Mouse (Mus musculus): ENCODE measurements around the gene Apex1. TPM values are rescaled to one million over a fixed set of nuclear protein-coding genes. Genes with fewer than 3 reads are reported as not detected.
A peak's percentile ranks its signal among the peaks of the same experiment; 100 is the strongest.
"Not testable (repeated sequence)": the region's sequence is repeated elsewhere in the genome, so short reads cannot be mapped to it uniquely, and the experiment has no call there.

Apex1 gene
- polyA plus RNA-seq, 1 experiment, result 31.0 TPM

DNA sequence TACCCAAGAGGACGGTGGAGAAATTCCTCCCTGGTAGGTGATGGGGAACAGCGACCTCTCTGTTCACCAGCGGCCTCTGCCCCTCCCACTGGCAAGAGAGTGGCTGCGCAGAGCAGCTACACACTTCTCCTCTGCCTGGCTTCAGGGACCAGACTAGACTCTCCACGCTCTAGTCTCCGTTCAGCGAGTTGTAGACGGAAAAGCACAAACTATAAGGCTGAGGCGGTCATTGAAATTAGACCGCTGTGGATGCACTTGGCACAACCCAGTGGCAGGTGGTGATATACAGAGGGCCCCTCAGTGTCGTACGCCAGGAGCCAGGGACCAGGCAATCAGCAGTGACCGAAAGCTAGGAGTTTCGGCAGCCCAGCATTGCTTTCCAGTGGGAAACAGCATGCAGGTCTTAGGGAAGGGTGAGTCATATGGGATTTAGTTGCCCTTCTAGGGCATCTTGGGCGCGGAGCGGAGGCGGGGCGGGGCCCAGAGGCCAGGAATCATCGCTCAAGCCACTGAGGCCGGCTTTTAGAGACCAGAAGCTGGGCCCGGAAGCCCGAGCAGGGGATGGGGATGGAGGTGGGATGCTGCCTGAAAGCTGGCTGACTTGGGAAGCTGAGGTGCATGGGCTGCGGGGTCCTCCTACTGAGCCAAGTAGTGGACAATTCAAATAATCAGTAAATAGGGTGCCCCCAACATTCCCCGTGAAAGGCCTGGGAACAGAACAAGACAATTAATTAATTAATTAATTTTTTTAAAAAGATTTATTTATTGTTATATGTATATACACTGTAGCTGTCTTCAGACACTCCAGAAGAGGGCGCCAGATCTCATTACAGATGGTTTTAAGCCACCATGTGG, 20.6 kb upstream of the Apex1 start:
- Histone ChIP-seq H3K4me3 (ENCODE audit: insufficient read depth, low read depth, low read length) (peak overlapping the region; percentile 35), H3K27ac (replicated peaks; ENCODE audit: low read depth, low read length) (no peak overlapping the region), H3K4me1 (ENCODE audit: control insufficient read depth, insufficient read depth, insufficient read length, low read length) (no peaks in the 10 kb centered on the region)

DNA sequence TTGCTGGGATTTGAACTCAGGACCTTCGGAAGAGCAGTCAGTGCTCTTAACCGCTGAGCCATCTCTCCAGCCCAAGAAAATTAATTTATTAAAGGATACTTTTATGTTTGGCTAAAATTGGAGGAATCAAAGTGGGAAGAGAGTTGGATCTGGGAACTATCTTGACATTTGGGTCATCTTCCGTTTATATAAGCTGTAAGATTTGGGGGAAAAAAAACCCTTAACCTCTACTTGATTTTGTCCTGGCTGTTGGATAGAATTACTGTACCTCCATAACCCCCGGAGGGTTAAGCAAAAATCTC, 20.0 kb upstream of the Apex1 start:
- Histone ChIP-seq H3K4me1 (ENCODE audit: control insufficient read depth, insufficient read depth, insufficient read length, low read length) (no peaks in the 10 kb centered on the region), H3K4me3 (ENCODE audit: insufficient read depth, low read depth, low read length) (no peak overlapping the region), H3K27ac (replicated peaks; ENCODE audit: low read depth, low read length) (no peak overlapping the region)

DNA sequence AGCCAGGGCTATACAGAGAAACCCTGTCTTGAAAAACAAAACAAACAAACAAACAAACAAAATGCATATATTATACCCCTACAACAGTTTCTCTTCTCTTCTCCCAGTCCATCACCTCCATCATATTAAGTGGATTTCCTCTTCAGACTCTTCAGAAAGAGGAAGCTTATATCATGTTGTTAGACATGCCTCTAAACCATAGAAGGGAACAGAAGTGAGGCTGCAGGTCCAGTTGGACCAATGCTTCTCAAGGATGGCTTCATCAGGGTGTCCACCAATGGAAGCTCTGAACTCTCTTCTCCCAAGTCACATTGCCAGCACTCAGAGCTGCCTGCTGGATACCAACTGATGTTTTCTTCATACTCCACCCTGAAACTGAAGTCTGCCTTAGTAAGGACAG, 19.4 kb upstream of the Apex1 start:
- not testable (repeated sequence) for H3K27ac ChIP-seq (replicated peaks; ENCODE audit: low read depth, low read length); H3K4me1 ChIP-seq (ENCODE audit: control insufficient read depth, insufficient read depth, insufficient read length, low read length); H3K4me3 ChIP-seq (ENCODE audit: insufficient read depth, low read depth, low read length)

DNA sequence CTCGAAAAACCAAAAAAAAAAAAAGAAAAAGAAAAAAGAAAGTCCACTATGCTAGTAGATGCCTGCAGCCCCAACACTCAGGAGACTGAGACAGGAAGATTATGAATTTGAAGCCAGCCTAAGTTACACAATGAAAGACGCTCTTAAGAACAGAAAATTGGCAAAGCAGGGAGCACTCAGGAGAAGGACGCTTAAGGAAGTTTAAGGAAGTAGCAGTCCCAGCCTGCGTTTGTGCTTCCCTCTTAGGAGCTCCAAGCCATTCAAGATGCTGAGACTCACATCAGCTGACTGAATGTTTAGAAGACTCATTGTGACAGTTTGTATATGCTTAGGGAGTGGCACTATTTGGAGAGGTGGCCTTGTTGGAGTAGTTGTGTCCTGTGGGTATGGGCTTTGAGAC, 16.6 kb upstream of the Apex1 start:
- H3K4me3 ChIP-seq (ENCODE audit: insufficient read depth, low read depth, low read length), result no peak overlapping the region
- H3K4me1 ChIP-seq (ENCODE audit: control insufficient read depth, insufficient read depth, insufficient read length, low read length), result no peaks in the 10 kb centered on the region
- no peak overlapping the region for H3K27ac ChIP-seq (replicated peaks; ENCODE audit: low read depth, low read length)

DNA sequence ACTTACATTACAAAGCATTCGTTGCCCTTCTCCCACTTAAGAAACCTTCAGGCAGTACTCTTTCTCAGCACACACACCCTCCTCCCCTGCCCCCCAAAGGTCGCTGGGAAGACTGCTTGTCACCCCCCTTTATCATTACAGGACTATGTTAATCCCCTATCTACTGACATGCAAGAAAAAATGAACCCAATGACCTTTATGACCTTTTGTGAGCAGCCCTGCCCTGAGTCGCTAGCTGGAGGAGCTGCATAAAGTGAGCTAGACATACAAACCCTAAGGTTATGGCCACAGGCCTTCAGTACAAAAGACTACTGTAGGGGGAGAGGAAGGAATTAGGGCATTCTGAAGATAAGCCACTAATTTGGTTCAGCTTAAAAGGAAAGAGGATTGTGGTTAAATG, 13.4 kb upstream of the Apex1 start:
- no peaks in the 10 kb centered on the region for H3K4me1 ChIP-seq (ENCODE audit: control insufficient read depth, insufficient read depth, insufficient read length, low read length)
- no peak overlapping the region for H3K4me3 ChIP-seq (ENCODE audit: insufficient read depth, low read depth, low read length)
- H3K27ac ChIP-seq (replicated peaks; ENCODE audit: low read depth, low read length), result no peak overlapping the region

DNA sequence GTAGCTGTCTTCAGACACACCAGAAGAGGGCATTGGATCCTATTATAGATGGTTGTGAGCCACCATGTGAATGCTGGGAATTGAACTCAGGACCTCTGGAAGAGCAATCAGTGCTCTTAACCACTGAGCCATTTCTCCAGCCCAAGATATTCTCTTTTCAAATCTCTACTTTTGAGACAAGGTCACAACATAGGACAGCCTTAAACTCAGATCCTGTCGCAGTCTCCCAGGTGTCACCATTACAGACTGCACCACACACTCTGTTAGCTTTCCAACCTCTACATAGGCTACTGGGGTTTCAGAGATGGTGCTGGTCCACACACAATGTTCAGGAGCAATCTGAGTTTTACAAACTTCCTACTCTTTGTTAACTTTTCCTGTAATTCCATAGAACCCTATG, 1.3 kb upstream of the Apex1 start:
- not testable (repeated sequence) for H3K4me1 ChIP-seq (ENCODE audit: control insufficient read depth, insufficient read depth, insufficient read length, low read length); H3K27ac ChIP-seq (replicated peaks; ENCODE audit: low read depth, low read length)
- H3K4me3 ChIP-seq (ENCODE audit: insufficient read depth, low read depth, low read length), result peak overlapping the region; percentile 89

DNA sequence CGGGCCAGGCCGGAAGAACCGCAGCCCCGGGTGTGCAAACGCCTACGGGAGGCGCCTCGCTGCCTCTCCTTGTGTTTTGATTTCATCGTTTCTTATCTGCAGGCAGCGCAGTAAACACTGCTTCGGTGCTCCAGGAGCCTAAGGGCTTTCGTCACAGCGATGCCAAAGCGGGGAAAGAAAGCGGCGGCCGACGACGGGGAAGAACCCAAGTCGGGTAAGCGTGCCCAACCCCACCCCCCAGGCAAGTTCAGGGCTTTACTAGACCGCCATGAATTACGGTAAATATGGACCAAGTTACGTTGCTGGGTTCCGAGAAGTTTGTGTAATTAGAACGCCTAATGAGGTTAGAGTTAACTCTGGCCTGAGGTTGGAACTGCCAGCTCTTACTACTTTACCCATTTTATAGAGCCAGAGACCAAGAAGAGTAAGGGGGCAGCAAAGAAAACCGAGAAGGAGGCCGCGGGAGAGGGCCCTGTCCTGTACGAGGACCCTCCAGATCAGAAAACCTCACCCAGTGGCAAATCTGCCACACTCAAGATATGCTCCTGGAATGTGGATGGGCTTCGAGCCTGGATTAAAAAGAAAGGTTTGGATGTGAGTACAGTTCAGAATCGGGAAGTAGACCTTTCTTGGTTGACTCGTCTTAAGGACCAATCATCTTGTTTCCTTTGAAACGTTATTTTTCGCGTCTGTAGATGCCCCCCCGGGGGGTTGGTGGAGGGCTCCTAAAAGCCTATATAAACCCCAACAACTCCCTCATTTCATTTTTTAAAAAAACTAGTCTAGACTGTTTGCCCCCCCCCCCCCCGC, 548 bp downstream of the Apex1 start:
- H3K4me1 ChIP-seq (ENCODE audit: control insufficient read depth, insufficient read depth, insufficient read length, low read length), result no peaks in the 10 kb centered on the region
- H3K4me3 ChIP-seq (ENCODE audit: insufficient read depth, low read depth, low read length), result peak overlapping the region; percentile 89
- H3K27ac ChIP-seq (replicated peaks; ENCODE audit: low read depth, low read length), result peak overlapping the region; percentile 27

DNA sequence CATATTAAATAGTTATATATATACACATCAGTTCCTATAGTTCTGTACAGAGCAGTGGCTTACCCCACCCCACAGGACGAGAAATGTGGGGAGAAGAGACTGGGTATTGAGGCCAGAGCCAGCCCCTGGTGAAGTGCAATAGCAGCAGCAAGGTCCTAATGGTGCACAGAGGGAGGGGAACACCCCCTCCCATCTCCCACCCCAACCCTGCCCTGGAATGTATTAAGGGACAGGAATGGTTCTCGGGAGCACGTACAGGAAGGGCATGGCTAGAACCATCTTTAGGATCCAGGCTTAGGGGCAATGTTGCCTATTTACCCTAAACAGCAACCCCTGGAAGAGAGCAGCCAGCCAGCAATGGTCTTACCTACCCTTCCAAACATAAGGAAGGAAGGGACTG, 2.6 kb downstream of the Apex1 start:
- Histone ChIP-seq H3K27ac (replicated peaks; ENCODE audit: low read depth, low read length) (no peak overlapping the region), H3K4me1 (ENCODE audit: control insufficient read depth, insufficient read depth, insufficient read length, low read length) (no peaks in the 10 kb centered on the region), H3K4me3 (ENCODE audit: insufficient read depth, low read depth, low read length) (no peak overlapping the region)

DNA sequence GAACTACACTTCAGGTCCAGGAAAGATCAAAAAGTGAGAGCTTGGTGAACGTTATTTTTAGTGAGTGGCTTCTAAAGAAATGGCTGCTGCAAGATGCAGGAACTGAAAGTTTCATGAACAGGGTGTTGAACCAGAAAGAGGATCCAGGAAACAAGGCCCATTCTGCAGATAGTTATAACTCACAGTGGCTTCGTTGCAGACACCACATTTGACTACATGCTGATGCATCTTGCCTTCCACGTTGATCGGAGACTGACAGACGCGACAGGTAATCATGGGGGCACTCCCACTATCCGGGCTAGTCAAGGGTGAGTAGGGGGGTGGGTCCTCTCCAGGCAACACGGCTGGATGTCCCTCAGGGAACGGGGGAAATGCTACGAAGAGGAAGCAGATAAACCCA, 5.2 kb downstream of the Apex1 start:
- H3K4me1 ChIP-seq (ENCODE audit: control insufficient read depth, insufficient read depth, insufficient read length, low read length), result no peaks in the 10 kb centered on the region
- peak overlapping the region; percentile 66 for H3K27ac ChIP-seq (replicated peaks; ENCODE audit: low read depth, low read length)
- peak overlapping the region; percentile 80 for H3K4me3 ChIP-seq (ENCODE audit: insufficient read depth, low read depth, low read length)

DNA sequence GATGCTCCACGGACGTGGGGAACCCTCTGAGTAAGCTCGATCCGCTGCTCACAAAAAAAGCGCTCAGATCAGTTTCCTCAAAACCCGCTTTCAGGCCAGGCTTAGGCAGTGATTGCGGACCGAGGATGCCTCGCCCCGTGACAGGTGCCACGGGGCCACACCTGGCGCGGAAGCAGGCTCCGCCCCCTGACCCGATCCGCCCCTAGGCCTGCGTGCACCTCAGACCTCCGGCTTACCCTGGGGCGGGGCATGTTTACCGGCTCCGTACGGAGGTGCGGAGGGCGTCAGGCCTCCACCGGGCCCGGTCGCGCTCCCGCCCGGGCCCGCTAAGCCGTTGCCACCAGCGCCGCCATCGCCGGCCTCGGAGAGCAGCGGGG, 5.6 kb downstream of the Apex1 start:
- no peaks in the 10 kb centered on the region for H3K4me1 ChIP-seq (ENCODE audit: control insufficient read depth, insufficient read depth, insufficient read length, low read length)
- peak overlapping the region; percentile 66 for H3K27ac ChIP-seq (replicated peaks; ENCODE audit: low read depth, low read length)
- H3K4me3 ChIP-seq (ENCODE audit: insufficient read depth, low read depth, low read length), result peak overlapping the region; percentile 80

DNA sequence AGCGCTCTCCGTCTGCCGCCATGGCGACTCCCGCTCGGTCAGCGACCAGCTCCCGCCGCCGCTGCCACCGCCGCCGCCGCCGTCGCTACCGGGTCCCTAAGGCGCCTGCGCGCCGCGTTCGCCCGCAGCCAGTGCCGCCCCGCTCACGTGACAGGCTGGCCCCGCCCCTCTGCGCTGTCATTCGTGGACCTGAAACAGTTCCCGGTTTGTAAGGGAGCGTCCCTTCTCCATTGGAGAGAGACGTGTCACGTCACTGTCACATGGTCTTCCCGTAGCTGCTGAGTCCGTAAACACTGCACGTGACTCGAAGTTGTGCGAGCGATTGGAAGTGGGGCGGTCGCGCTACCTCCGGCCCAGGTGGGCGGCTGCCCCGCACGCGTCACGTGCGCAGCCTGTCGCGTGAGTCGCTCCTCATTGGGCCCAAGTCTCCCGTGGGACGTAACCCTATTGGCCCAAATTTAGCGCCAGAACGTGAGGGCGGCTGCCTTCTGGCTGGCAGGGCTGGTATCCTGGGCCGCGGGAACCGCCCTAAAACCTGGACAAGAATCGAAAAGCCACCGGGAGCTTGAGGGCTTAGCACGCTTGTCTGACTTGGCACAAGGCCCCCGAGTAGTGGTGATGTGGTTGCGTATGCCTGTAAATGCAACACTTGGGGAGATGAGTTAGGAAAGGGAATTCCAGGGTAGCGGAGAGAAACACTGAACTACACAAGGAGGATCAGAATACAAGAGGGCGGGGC, 6.2 kb downstream of the Apex1 start, which contains the start of the genes Pip4p1 and Pnp:
TSS of gene Pip4p1 (minus strand) at position 103 of the 739 bp plus-strand sequence.
TSS of gene Pnp (plus strand) at position 329 of the 739 bp plus-strand sequence.
- no peaks in the 10 kb centered on the region for H3K4me1 ChIP-seq (ENCODE audit: control insufficient read depth, insufficient read depth, insufficient read length, low read length)
- H3K27ac ChIP-seq (replicated peaks; ENCODE audit: low read depth, low read length), result peak within 1 kb of the TSS; percentile 69
- peak within 1 kb of the TSS; percentile 80 for H3K4me3 ChIP-seq (ENCODE audit: insufficient read depth, low read depth, low read length)

DNA sequence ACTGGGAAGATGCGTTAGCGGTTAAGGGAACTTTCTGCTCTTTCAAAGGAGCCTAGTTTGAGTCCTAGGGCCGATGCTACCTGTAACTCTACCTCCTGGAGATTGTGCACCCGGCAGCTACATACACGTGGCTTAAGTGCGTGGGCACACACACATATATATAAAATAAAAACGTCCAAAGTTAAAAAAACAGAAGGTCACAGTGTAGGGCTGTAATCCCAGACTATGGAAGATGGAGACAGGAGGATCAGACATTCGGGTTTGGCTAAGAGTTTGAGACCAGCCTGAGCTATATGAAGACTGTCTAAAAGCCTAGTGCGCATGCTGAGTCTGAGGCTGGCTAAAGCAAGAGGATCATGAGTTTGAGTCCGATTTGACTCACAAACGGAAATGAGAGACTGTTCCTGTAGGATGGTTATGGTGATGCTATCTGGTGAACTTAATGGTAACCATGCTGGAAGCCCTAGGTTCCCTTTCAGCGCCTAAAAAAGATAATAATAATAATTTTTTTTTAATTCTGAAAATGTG, 6.8 kb downstream of the Apex1 start:
- Histone ChIP-seq H3K4me3 (ENCODE audit: insufficient read depth, low read depth, low read length) (peak overlapping the region; percentile 64), H3K27ac (replicated peaks; ENCODE audit: low read depth, low read length) (peak overlapping the region; percentile 69), H3K4me1 (ENCODE audit: control insufficient read depth, insufficient read depth, insufficient read length, low read length) (no peaks in the 10 kb centered on the region)

DNA sequence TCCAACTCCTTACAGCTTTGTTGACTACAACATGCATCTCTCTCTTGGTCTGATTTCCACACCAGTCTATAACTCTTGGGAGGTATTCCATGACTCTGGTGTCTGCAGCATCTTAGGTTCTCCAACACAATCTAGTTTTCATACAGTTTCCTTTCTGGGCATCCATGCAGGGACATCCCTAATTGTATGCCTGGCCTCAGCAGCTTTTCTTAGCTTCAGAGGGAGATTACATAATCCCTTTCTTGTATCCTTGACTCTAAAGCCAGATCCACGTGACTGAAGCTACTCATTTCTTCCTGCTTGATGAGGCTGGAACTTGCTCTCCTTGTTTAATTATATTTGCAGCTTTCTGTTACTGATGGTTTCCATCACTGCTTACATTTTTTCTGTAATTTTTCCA, 11.9 kb downstream of the Apex1 start:
- no peak overlapping the region for H3K4me3 ChIP-seq (ENCODE audit: insufficient read depth, low read depth, low read length)
- H3K27ac ChIP-seq (replicated peaks; ENCODE audit: low read depth, low read length), result no peak overlapping the region
- H3K4me1 ChIP-seq (ENCODE audit: control insufficient read depth, insufficient read depth, insufficient read length, low read length), result no peaks in the 10 kb centered on the region

DNA sequence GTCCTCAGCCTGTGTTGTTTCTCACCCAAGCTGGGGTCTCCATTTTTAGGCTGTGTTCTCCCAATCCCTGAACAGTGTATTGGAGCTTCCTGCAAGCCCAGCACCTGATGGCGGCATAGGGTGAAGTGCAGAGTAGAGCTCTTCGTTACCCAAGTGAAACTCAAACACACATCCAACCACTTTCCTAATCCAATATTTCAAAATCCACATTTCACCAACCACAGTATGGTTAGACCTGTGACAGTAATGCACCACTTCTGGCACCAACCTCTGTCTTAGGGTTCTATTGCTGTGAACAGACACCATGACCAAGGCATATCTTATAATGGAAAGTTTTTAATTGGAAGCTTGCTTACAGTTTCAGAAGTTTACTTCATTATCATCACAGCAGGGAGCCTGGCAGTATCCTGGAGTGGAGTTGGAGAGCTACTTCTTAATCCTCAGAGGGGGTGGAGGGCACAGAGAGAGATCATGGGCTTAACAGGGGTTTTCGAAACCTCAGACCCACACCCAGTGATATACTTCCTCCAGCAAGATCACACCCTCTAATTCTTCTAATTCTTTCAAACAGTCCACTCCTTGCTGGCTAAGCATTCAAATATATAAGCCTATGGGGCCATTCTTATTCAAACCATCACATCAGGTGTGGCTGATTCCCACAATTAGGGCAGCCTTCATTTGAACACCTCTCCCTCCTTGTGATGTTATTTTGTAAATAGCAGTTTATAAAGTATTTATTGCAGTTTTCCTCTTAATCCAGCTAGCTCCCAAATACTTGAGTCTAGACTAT, 13.5 kb downstream of the Apex1 start:
- Histone ChIP-seq H3K4me1 (ENCODE audit: control insufficient read depth, insufficient read depth, insufficient read length, low read length) (no peaks in the 10 kb centered on the region), H3K4me3 (ENCODE audit: insufficient read depth, low read depth, low read length) (no peak overlapping the region), H3K27ac (replicated peaks; ENCODE audit: low read depth, low read length) (no peak overlapping the region)

Data from brown adipose tissue, adult 24 weeks (tissue).